Mouse (Mus musculus) limb, embryonic 14.5 days (tissue): ENCODE results near the gene Jchain. TPM values are rescaled to one million over a fixed set of nuclear protein-coding genes. Genes with fewer than 3 reads are reported as not detected.

ENCODE experiments used
- ATAC-seq: fragments of 200-750 bp; cut with Nextera tagmentation; 2 replicates; pipeline ENCODE4 v1.8.0; 2017; ENCODE audit warnings: low read depth, moderate number of reproducible peaks, moderate TSS enrichment; ENCODE audit not compliant: low FRiP score
- DNase-seq: peaks from one replicate; pipeline ENCODE4 v3.0.0-alpha.2; 2015; ENCODE audit warnings: low spot score
- H3K27ac ChIP-seq: fragments of 300-500 bp; sonication (generic); replicated peaks from 2 replicates; pipeline ENCODE4 v1.5.1; 2014; ENCODE audit warnings: low read depth, mild to moderate bottlenecking, low read length, moderate library complexity, mixed read lengths
- H3K27me3 ChIP-seq: fragments of 300-500 bp; sonication (generic); 2 replicates; pipeline ENCODE4 v1.6.1; 2014; ENCODE audit warnings: low read length, mixed read lengths; ENCODE audit not compliant: control insufficient read depth, insufficient read depth
- H3K36me3 ChIP-seq: fragments of 300-500 bp; sonication (generic); 2 replicates; pipeline ENCODE4 v1.6.1; 2014; ENCODE audit warnings: mild to moderate bottlenecking, low read length, moderate library complexity, mixed read lengths; ENCODE audit not compliant: control insufficient read depth, insufficient read depth
- H3K4me1 ChIP-seq: fragments of 300-500 bp; sonication (generic); 2 replicates; pipeline ENCODE4 v1.6.1; 2014; ENCODE audit warnings: antibody characterized with exemption, low read length, mixed read lengths; ENCODE audit not compliant: control insufficient read depth, insufficient read depth
- H3K4me2 ChIP-seq: fragments of 300-500 bp; sonication (generic); replicated peaks from 2 replicates; pipeline ENCODE4 v1.6.1; 2014; ENCODE audit warnings: low read depth, mild to moderate bottlenecking, low read length, moderate library complexity; ENCODE audit not compliant: severe bottlenecking
- H3K4me3 ChIP-seq: fragments of 300-500 bp; sonication (generic); replicated peaks from 2 replicates; pipeline ENCODE4 v1.5.1; 2014; ENCODE audit warnings: low read length
- H3K9ac ChIP-seq: fragments of 300-500 bp; sonication (generic); 2 replicates; pipeline ENCODE4 v1.6.1; 2014; ENCODE audit warnings: mild to moderate bottlenecking, low read depth, low read length, moderate library complexity; ENCODE audit not compliant: severe bottlenecking
- H3K9me3 ChIP-seq: fragments of 300-500 bp; sonication (generic); 2 replicates; pipeline ENCODE4 v1.6.1; 2016; ENCODE audit warnings: low read length; ENCODE audit not compliant: control insufficient read depth
- POLR2A ChIP-seq: fragments of 200-500 bp; IDR thresholded peaks from 2 replicates; pipeline ENCODE4 v1.8.0; 2012; ENCODE audit warnings: inconsistent platforms, mild to moderate bottlenecking, moderate library complexity, borderline replicate concordance; ENCODE audit not compliant: insufficient read depth, insufficient read length; ENCODE audit errors: extremely low read depth
- WGBS: fragments of 180-500 bp; shearing (Covaris S2); extraction: QIAGEN DNeasy Blood & Tissue Kit; methylation state at CpG from one replicate; pipeline ENCODE4 v1.1.7; 2014; 5-methylcytosine and 5-hydroxymethylcytosine counted together
- polyA plus RNA-seq, 2 experiments: library from polyadenylated mRNA; depleted of rRNA in 1 of 2; stranded (reverse) in 1 of 2; unstranded in 1 of 2; fragments of >200 nt; fragmentation: Nextera tagmentation in 1 of 2; extraction: Ambion mirVana in 1 of 2; gene quantifications; 2 replicates each; pipeline versions ENCODE4 v1.2.1 to v1.2.3; 2012 to 2014

The Jchain gene
- polyA plus RNA-seq (2012; rRNA removed) (0.47 and 0.53 TPM in 2 replicates), polyA plus RNA-seq (2014; fragmentation: Nextera tagmentation; extraction: Ambion mirVana) (0.36 TPM in 1 of 2 replicates, not detected in the other)

- DNase-seq (no peak), ATAC-seq (no peak)
- 83% methylated on average over 3 of the region's 3 CpGs for WGBS
- H3K4me3 ChIP-seq = no peak within 1 kb of the TSS
- no peak for TF ChIP-seq POLR2A
- H3K4me1 ChIP-seq = no peaks in the 10 kb centered on the region
- H3K4me2 ChIP-seq = no peak within 1 kb of the TSS
- no peak within 1 kb of the TSS for H3K27ac ChIP-seq
- H3K9ac ChIP-seq = no peak within 1 kb of the TSS
- H3K36me3 ChIP-seq = no peaks in the 10 kb centered on the region
- H3K9me3 ChIP-seq = no peaks in the 10 kb centered on the region
- H3K27me3 ChIP-seq = no peaks in the 10 kb centered on the region
Measured at GRCm38 (mm10) chr5:88527657-88528056, at the start of gene Jchain. Jchain (minus strand) TSS chr5:88527891.

GRCm38 (mm10) chr5:88575506-88576338, 48.0 kb upstream of the Jchain start:
- 0 out of 2 replicates have a peak, but pooled peaks have one; percentile 12 for ATAC-seq
- no peak overlapping the region for H3K9ac ChIP-seq
- H3K4me2 ChIP-seq = no peak overlapping the region
- H3K4me1 ChIP-seq = peaks cover 7% of the 10 kb centered on the region
- no peaks in the 10 kb centered on the region for H3K9me3 ChIP-seq
- H3K27ac ChIP-seq = no peak overlapping the region
- no peak overlapping the region for H3K4me3 ChIP-seq
- 36% methylated on average over 3 of the region's 3 CpGs for WGBS
- no peak for TF ChIP-seq POLR2A
- H3K36me3 ChIP-seq = peaks cover 6% of the 10 kb centered on the region; the same call in 1 of the 2 replicates
- peak; percentile 52 for DNase-seq
- H3K27me3 ChIP-seq = no peaks in the 10 kb centered on the region

GRCm38 (mm10) chr5:88574829-88575228, 47.1 kb upstream of the Jchain start:
- no peak for DNase-seq
- Histone ChIP-seq H3K36me3 (peaks cover 7% of the 10 kb centered on the region; the same call in 1 of the 2 replicates), H3K9me3 (no peaks in the 10 kb centered on the region), H3K27ac (no peak overlapping the region), H3K27me3 (no peaks in the 10 kb centered on the region), H3K4me2 (no peak overlapping the region), H3K4me1 (peaks cover 7% of the 10 kb centered on the region), H3K4me3 (no peak overlapping the region), H3K9ac (no peak overlapping the region)
- TF ChIP-seq POLR2A = no peak
- WGBS = 82% methylated on average over 3 of the region's 3 CpGs
- no peak for ATAC-seq

- H3K36me3 ChIP-seq = peaks cover 7% of the 10 kb centered on the region
- H3K4me3 ChIP-seq = no peak overlapping the region
- TF ChIP-seq POLR2A = no peak
- H3K27me3 ChIP-seq = no peaks in the 10 kb centered on the region
- H3K27ac ChIP-seq = no peak overlapping the region
- no peaks in the 10 kb centered on the region for H3K9me3 ChIP-seq
- ATAC-seq (no peak), DNase-seq (no peak)
- no peak overlapping the region for H3K4me2 ChIP-seq
- 0 out of 2 replicates have a peak, but pooled peaks cover 3% of the 10 kb centered on the region for H3K4me1 ChIP-seq
- WGBS = 81% methylated on average over 3 of the region's 3 CpGs
- H3K9ac ChIP-seq = no peak overlapping the region
Measured at GRCm38 (mm10) chr5:88569541-88569940, 41.9 kb upstream of the Jchain start.

- TF ChIP-seq POLR2A = no peak
- DNase-seq (peak; percentile 47), ATAC-seq (no peak)
- Histone ChIP-seq H3K27me3 (no peaks in the 10 kb centered on the region), H3K27ac (peak overlapping the region; percentile 75), H3K4me2 (peak overlapping the region; percentile 77), H3K4me1 (peaks cover 3% of the 10 kb centered on the region; the same call in 1 of the 2 replicates), H3K4me3 (peak overlapping the region; percentile 89), H3K9me3 (no peaks in the 10 kb centered on the region), H3K36me3 (peaks cover 3% of the 10 kb centered on the region; the same call in 1 of the 2 replicates), H3K9ac (peak overlapping the region; percentile 83)
- 8% methylated on average over 14 of the region's 14 CpGs for WGBS
Measured at GRCm38 (mm10) chr5:88566034-88566841, 38.5 kb upstream of the Jchain start.
